Mouse (Mus musculus) spleen, adult 2 months (tissue): ENCODE measurements around the gene Cd164. TPM values are rescaled to one million over a fixed set of nuclear protein-coding genes. Genes with fewer than 3 reads are reported as not detected.

Experiments used
- DNase-seq, 2 experiments: peaks; one replicate each; pipeline versions ENCODE4 v3.0.0 to v3.0.0-alpha.2; 2012 to 2021; ENCODE audit warnings: low spot score in 2 of 2, low read depth in 1 of 2
- H3K27ac ChIP-seq: fragments of 200-500 bp; 2 replicates; pipeline ENCODE4 v1.5.1; 2012; ENCODE audit warnings: low read length, inconsistent platforms; ENCODE audit not compliant: insufficient read depth
- H3K27me3 ChIP-seq: fragments of 200-500 bp; 2 replicates; pipeline ENCODE4 v1.6.1; 2012; ENCODE audit warnings: mild to moderate bottlenecking, moderate library complexity, low read length, inconsistent platforms; ENCODE audit not compliant: control insufficient read depth, insufficient read depth
- H3K36me3 ChIP-seq: fragments of 200-500 bp; 2 replicates; pipeline ENCODE4 v1.6.1; 2012; ENCODE audit warnings: mild to moderate bottlenecking, low read length, inconsistent platforms; ENCODE audit not compliant: control insufficient read depth, insufficient read depth
- H3K4me1 ChIP-seq: fragments of 200-500 bp; 2 replicates; pipeline ENCODE4 v1.6.1; 2011; ENCODE audit warnings: inconsistent platforms; ENCODE audit not compliant: control insufficient read depth, insufficient read depth, insufficient read length
- H3K4me3 ChIP-seq: fragments of 200-500 bp; 2 replicates; pipeline ENCODE4 v1.5.1; 2011; ENCODE audit warnings: mild to moderate bottlenecking, inconsistent platforms; ENCODE audit not compliant: insufficient read depth, insufficient read length; ENCODE audit errors: extremely low read depth
- CTCF ChIP-seq: fragments of 200-500 bp; IDR thresholded peaks from 2 replicates; pipeline ENCODE4 v1.5.1; 2011; ENCODE audit warnings: mild to moderate bottlenecking, inconsistent platforms; ENCODE audit not compliant: insufficient read depth, insufficient read length, insufficient replicate concordance; ENCODE audit errors: extremely low read depth
- POLR2A ChIP-seq: fragments of 200-500 bp; IDR thresholded peaks from 2 replicates; pipeline ENCODE4 v1.6.1; 2011; ENCODE audit warnings: low read depth, low read length, inconsistent platforms
- WGBS: fragments of 180-500 bp; shearing (Covaris S2); methylation state at CpG from one replicate; pipeline ENCODE4 v1.1.7; 2018; 5-methylcytosine and 5-hydroxymethylcytosine counted together
- polyA plus RNA-seq: library from polyadenylated mRNA; depleted of rRNA; stranded (reverse); fragments of >200 nt; gene quantifications from 2 replicates; pipeline ENCODE4 v1.2.3, GENCODE M21; 2012

Cd164 gene
- polyA plus RNA-seq, 1 experiment = 76.3 TPM

GRCm38 (mm10) chr10:41485778-41486177 is 33.4 kb upstream of the Cd164 start:
- DNase-seq = no peak
- TF ChIP-seq CTCF = no peak
- no peak for TF ChIP-seq POLR2A
- Histone ChIP-seq H3K4me1 (no peaks in the 10 kb centered on the region; the same call in none of the 2 replicates), H3K36me3 (peaks cover 63% of the 10 kb centered on the region), H3K27me3 (no peaks in the 10 kb centered on the region), H3K27ac (no peak overlapping the region), H3K4me3 (no peak overlapping the region)
- 92% methylated on average over 16 of the region's 16 CpGs for WGBS

- WGBS = 91% methylated on average over 14 of the region's 14 CpGs
- no peaks in the 10 kb centered on the region for H3K27me3 ChIP-seq
- DNase-seq = no peak
- peaks cover 55% of the 10 kb centered on the region for H3K36me3 ChIP-seq
- H3K4me3 ChIP-seq = no peak overlapping the region
- TF ChIP-seq POLR2A (no peak), CTCF (no peak)
- no peak overlapping the region for H3K27ac ChIP-seq
- no peaks in the 10 kb centered on the region; the same call in none of the 2 replicates for H3K4me1 ChIP-seq
Observed at GRCm38 (mm10) chr10:41486506-41487170, 32.6 kb upstream of the Cd164 start.

GRCm38 (mm10) chr10:41488877-41489276 is 30.3 kb upstream of the Cd164 start:
- Histone ChIP-seq H3K4me3 (peak overlapping the region; percentile 19; the same call in 1 of the 2 replicates), H3K27ac (no peak overlapping the region), H3K27me3 (no peaks in the 10 kb centered on the region), H3K4me1 (no peaks in the 10 kb centered on the region; the same call in none of the 2 replicates), H3K36me3 (peaks cover 34% of the 10 kb centered on the region)
- DNase-seq = no peak
- WGBS = 30% methylated on average over 7 of the region's 7 CpGs
- TF ChIP-seq POLR2A (no peak), CTCF (no peak)

- Histone ChIP-seq H3K4me3 (peak overlapping the region; percentile 19; the same call in 1 of the 2 replicates), H3K4me1 (no peaks in the 10 kb centered on the region; the same call in none of the 2 replicates), H3K27me3 (no peaks in the 10 kb centered on the region), H3K27ac (no peak overlapping the region), H3K36me3 (peaks cover 30% of the 10 kb centered on the region)
- TF ChIP-seq POLR2A (no peak), CTCF (no peak)
- DNase-seq = no peak
- 52% methylated on average over 8 of the region's 8 CpGs for WGBS
Observed at GRCm38 (mm10) chr10:41489294-41489693, 29.9 kb upstream of the Cd164 start.

GRCm38 (mm10) chr10:41489708-41490517 is 29.3 kb upstream of the Cd164 start, which contains the start of the genes Smpd2 and Ppil6:
Gene Smpd2 (minus strand): TSS chr10:41490369.
Gene Ppil6 (plus strand): TSS chr10:41490439.
- DNase-seq = peak; percentile 73 to 93
- H3K4me3 ChIP-seq = peak within 1 kb of the TSS; percentile 84
- under 1% methylated on average over 49 of the region's 50 CpGs for WGBS
- no peaks in the 10 kb centered on the region; the same call in none of the 2 replicates for H3K4me1 ChIP-seq
- TF ChIP-seq POLR2A (peak; percentile 11; the same call in 1 of the 2 replicates), CTCF (no peak)
- H3K27me3 ChIP-seq = no peaks in the 10 kb centered on the region
- peak within 1 kb of the TSS; percentile 44; the same call in 1 of the 2 replicates for H3K27ac ChIP-seq
- peaks cover 26% of the 10 kb centered on the region for H3K36me3 ChIP-seq

GRCm38 (mm10) chr10:41490518-41490873 is 28.7 kb upstream of the Cd164 start:
- 2% methylated on average over 29 of the region's 29 CpGs for WGBS
- DNase-seq = no peak
- Histone ChIP-seq H3K27ac (no peak overlapping the region), H3K4me3 (peak overlapping the region; percentile 84; the same call in 1 of the 2 replicates), H3K36me3 (peaks cover 20% of the 10 kb centered on the region), H3K27me3 (no peaks in the 10 kb centered on the region), H3K4me1 (no peaks in the 10 kb centered on the region; the same call in none of the 2 replicates)
- TF ChIP-seq POLR2A (no peak), CTCF (no peak)

- no peak for TF ChIP-seq POLR2A
- no peak for TF ChIP-seq CTCF
- WGBS = 26% methylated on average over 4 of the region's 4 CpGs
- Histone ChIP-seq H3K36me3 (peaks cover 14% of the 10 kb centered on the region), H3K4me1 (no peaks in the 10 kb centered on the region; the same call in none of the 2 replicates), H3K4me3 (no peak overlapping the region), H3K27me3 (no peaks in the 10 kb centered on the region), H3K27ac (no peak overlapping the region)
- no peak for DNase-seq
Observed at GRCm38 (mm10) chr10:41491111-41491510, 28.1 kb upstream of the Cd164 start.
